Mouse (Mus musculus) kidney, embryonic 14.5 days (tissue): Measurements from ENCODE around the gene Ripply3. TPM values are rescaled to one million over a fixed set of nuclear protein-coding genes. Genes with fewer than 3 reads are reported as not detected.
A peak's percentile ranks its signal among the peaks of the same experiment; 100 is the strongest.

ENCODE experiments used
- ATAC-seq: fragments of 200-750 bp; cut with Nextera tagmentation; 2 replicates; pipeline ENCODE4 v1.8.0; 2017; ENCODE audit warnings: moderate number of reproducible peaks, mild to moderate bottlenecking, moderate TSS enrichment, moderate library complexity; ENCODE audit not compliant: low FRiP score, low TSS enrichment
- H3K27ac ChIP-seq: fragments of 300-500 bp; sonication (generic); 2 replicates; pipeline ENCODE4 v1.5.1; 2014; ENCODE audit warnings: low read depth, mild to moderate bottlenecking, low read length, moderate library complexity, mixed read lengths
- H3K27me3 ChIP-seq: fragments of 300-500 bp; sonication (generic); 2 replicates; pipeline ENCODE4 v1.6.1; 2014; ENCODE audit warnings: mild to moderate bottlenecking, low read length; ENCODE audit not compliant: control insufficient read depth, insufficient read depth
- H3K36me3 ChIP-seq: fragments of 300-500 bp; sonication (generic); 2 replicates; pipeline ENCODE4 v1.6.1; 2014; ENCODE audit warnings: low read length, mixed read lengths; ENCODE audit not compliant: control insufficient read depth, insufficient read depth
- H3K4me1 ChIP-seq: fragments of 300-500 bp; sonication (generic); 2 replicates; pipeline ENCODE4 v1.6.1; 2014; ENCODE audit warnings: low read length, mixed read lengths; ENCODE audit not compliant: control insufficient read depth, insufficient read depth
- H3K4me2 ChIP-seq: fragments of 300-500 bp; sonication (generic); replicated peaks from 2 replicates; pipeline ENCODE4 v1.6.1; 2014; ENCODE audit warnings: low read depth, mild to moderate bottlenecking, low read length
- H3K4me3 ChIP-seq: fragments of 300-500 bp; sonication (generic); 2 replicates; pipeline ENCODE4 v1.5.1; 2014; ENCODE audit warnings: mild to moderate bottlenecking, low read length
- H3K9ac ChIP-seq: fragments of 300-500 bp; sonication (generic); 2 replicates; pipeline ENCODE4 v1.6.1; 2014; ENCODE audit warnings: low read depth, mild to moderate bottlenecking, low read length, moderate library complexity
- H3K9me3 ChIP-seq: fragments of 300-500 bp; sonication (generic); 2 replicates; pipeline ENCODE4 v1.6.1; 2016; ENCODE audit warnings: low read length; ENCODE audit not compliant: control insufficient read depth
- WGBS: fragments of 180-500 bp; shearing (Covaris S2); extraction: QIAGEN DNeasy Blood & Tissue Kit; methylation state at CpG from one replicate; pipeline ENCODE4 v1.1.7; 2014; 5-methylcytosine and 5-hydroxymethylcytosine counted together
- polyA plus RNA-seq: library from polyadenylated mRNA; unstranded; fragments of >200 nt; fragmentation: Nextera tagmentation; extraction: Ambion mirVana; gene quantifications from 2 replicates; pipeline ENCODE4 v1.2.1, GENCODE M21; 2014

Ripply3 gene
- polyA plus RNA-seq, 1 experiment from 2014 or later = 15.3 TPM

- Histone ChIP-seq H3K9ac (peak overlapping the region; percentile 91), H3K36me3 (no peaks in the 10 kb centered on the region), H3K4me1 (peaks cover 5% of the 10 kb centered on the region; the same call in 1 of the 2 replicates), H3K4me3 (peak overlapping the region; percentile 62), H3K27me3 (no peaks in the 10 kb centered on the region), H3K27ac (peak overlapping the region; percentile 98), H3K4me2 (peak overlapping the region; percentile 57), H3K9me3 (no peaks in the 10 kb centered on the region)
- under 1% methylated on average over 20 of the region's 20 CpGs for WGBS
- peak; percentile 90 for ATAC-seq
Observed at GRCm38 (mm10) chr16:94312663-94313228, 15.5 kb upstream of the Ripply3 start.

- Histone ChIP-seq H3K4me3 (peak within 1 kb of the TSS; percentile 62), H3K27ac (peak within 1 kb of the TSS; percentile 98), H3K9ac (peak within 1 kb of the TSS; percentile 91), H3K27me3 (no peaks in the 10 kb centered on the region), H3K9me3 (no peaks in the 10 kb centered on the region), H3K4me2 (peak within 1 kb of the TSS; percentile 84), H3K4me1 (peaks cover 5% of the 10 kb centered on the region; the same call in 1 of the 2 replicates), H3K36me3 (no peaks in the 10 kb centered on the region)
- WGBS = 1% methylated on average over 64 of the region's 64 CpGs
- ATAC-seq = peak; percentile 94
Observed at GRCm38 (mm10) chr16:94313229-94314030, 14.8 kb upstream of the Ripply3 start, which contains the start of gene Hlcs. Gene Hlcs, minus strand, starts transcription at chr16:94313571.

- Histone ChIP-seq H3K9ac (no peak overlapping the region), H3K4me1 (peaks cover 5% of the 10 kb centered on the region; the same call in 1 of the 2 replicates), H3K4me2 (no peak overlapping the region), H3K4me3 (no peak overlapping the region), H3K27ac (no peak overlapping the region), H3K27me3 (no peaks in the 10 kb centered on the region), H3K36me3 (no peaks in the 10 kb centered on the region), H3K9me3 (no peaks in the 10 kb centered on the region)
- no peak for ATAC-seq
- 85% methylated on average over 5 of the region's 5 CpGs for WGBS
Observed at GRCm38 (mm10) chr16:94314626-94315025, 13.6 kb upstream of the Ripply3 start.

GRCm38 (mm10) chr16:94315215-94315614 lies 13.0 kb upstream of the Ripply3 start:
- WGBS = 59% methylated on average over 1 of the region's 1 CpGs
- H3K36me3 ChIP-seq = no peaks in the 10 kb centered on the region
- H3K4me2 ChIP-seq = no peak overlapping the region
- no peak for ATAC-seq
- H3K9ac ChIP-seq = no peak overlapping the region
- H3K4me1 ChIP-seq = peaks cover 5% of the 10 kb centered on the region; the same call in 1 of the 2 replicates
- no peak overlapping the region for H3K27ac ChIP-seq
- H3K9me3 ChIP-seq = no peaks in the 10 kb centered on the region
- no peak overlapping the region for H3K4me3 ChIP-seq
- H3K27me3 ChIP-seq = no peaks in the 10 kb centered on the region

- no peak overlapping the region for H3K4me2 ChIP-seq
- H3K9ac ChIP-seq = no peak overlapping the region
Observed at GRCm38 (mm10) chr16:94317752-94318151, 10.5 kb upstream of the Ripply3 start.

GRCm38 (mm10) chr16:94320223-94320622 lies 8.0 kb upstream of the Ripply3 start:
- Histone ChIP-seq H3K27ac (no peak overlapping the region), H3K4me3 (no peak overlapping the region), H3K36me3 (no peaks in the 10 kb centered on the region), H3K9me3 (no peaks in the 10 kb centered on the region), H3K9ac (no peak overlapping the region), H3K4me2 (no peak overlapping the region), H3K4me1 (no peaks in the 10 kb centered on the region), H3K27me3 (no peaks in the 10 kb centered on the region)
- no peak for ATAC-seq
- 84% methylated on average over 5 of the region's 5 CpGs for WGBS

More at GRCm38 (mm10) chr16:94317752-94318151, 10.5 kb upstream of the Ripply3 start:
- no peaks in the 10 kb centered on the region for H3K27me3 ChIP-seq
- H3K4me3 ChIP-seq = no peak overlapping the region
- H3K36me3 ChIP-seq = no peaks in the 10 kb centered on the region
- 85% methylated on average over 5 of the region's 5 CpGs for whole genome bisulfite sequencing
- no peak overlapping the region for H3K27ac ChIP-seq
- no peak for ATAC-seq
- no peaks in the 10 kb centered on the region for H3K9me3 ChIP-seq
- H3K4me1 ChIP-seq = peaks cover 5% of the 10 kb centered on the region; the same call in 1 of the 2 replicates

- Histone ChIP-seq H3K4me1 (0 out of 2 replicates have a peak, but pooled peaks cover 3% of the 10 kb centered on the region), H3K4me3 (no peak overlapping the region), H3K4me2 (no peak overlapping the region), H3K36me3 (no peaks in the 10 kb centered on the region), H3K27ac (no peak overlapping the region), H3K9me3 (no peaks in the 10 kb centered on the region), H3K9ac (no peak overlapping the region), H3K27me3 (peaks cover 6% of the 10 kb centered on the region; the same call in 1 of the 2 replicates)
- 63% methylated on average over 5 of the region's 5 CpGs for WGBS
- no peak for ATAC-seq
Observed at GRCm38 (mm10) chr16:94323681-94324080, 4.5 kb upstream of the Ripply3 start.

- 83% methylated on average over 3 of the region's 3 CpGs for WGBS
- Histone ChIP-seq H3K27ac (no peak overlapping the region), H3K4me3 (no peak overlapping the region), H3K4me2 (no peak overlapping the region), H3K36me3 (no peaks in the 10 kb centered on the region), H3K9me3 (no peaks in the 10 kb centered on the region), H3K4me1 (peaks cover 15% of the 10 kb centered on the region; the same call in 1 of the 2 replicates), H3K27me3 (peaks cover 10% of the 10 kb centered on the region; the same call in 1 of the 2 replicates), H3K9ac (no peak overlapping the region)
- no peak for ATAC-seq
Observed at GRCm38 (mm10) chr16:94326008-94326407, 2.2 kb upstream of the Ripply3 start.
